Comparison of ENCODE assay signal across 24 mouse cellular contexts in genomic region chr4:123092621-123093020, GRCm38 (mm10). TPM values are rescaled to one million over a fixed set of nuclear protein-coding genes. Genes with fewer than 3 reads are reported as not detected.
DNase-seq lines count a peak whose midpoint lies in the region; ATAC-seq and TF ChIP-seq lines count a peak whose summit lies in the region.
"Had no signal": no experiment of that assay in that cellular context is flagged by ENCODE, and none has a peak within 500 bp of the region (broad histone marks: within the 10 kb centered on the region; RNA-seq: fewer than 3 reads in every experiment).

No protein-coding gene starts in this region.

- no peak overlapping the region for H3K4me3 ChIP-seq in lung, embryonic 15.5 days
- H3K4me3 ChIP-seq in lung, postnatal 0 days (ENCODE audit: low read depth, low read length), result no peak overlapping the region
- H3K4me3 ChIP-seq in embryonic facial prominence, embryonic 15.5 days (replicated peaks), result no peak overlapping the region
- H3K4me3 ChIP-seq in hindbrain, embryonic 12.5 days, result no peak overlapping the region
- H3K4me3 ChIP-seq: forebrain, embryonic 12.5 days; heart, adult 2 months; hindbrain, embryonic 15.5 days; layer of hippocampus, adult 2 months had no signal

- H3K27me3 ChIP-seq in lung, embryonic 15.5 days, result no peaks in the 10 kb centered on the region
- H3K27me3 ChIP-seq in lung, postnatal 0 days (replicated peaks; ENCODE audit: insufficient read depth, low read length), result no peaks in the 10 kb centered on the region
- no peaks in the 10 kb centered on the region for H3K27me3 ChIP-seq in embryonic facial prominence, embryonic 15.5 days
- no peaks in the 10 kb centered on the region for H3K27me3 ChIP-seq in hindbrain, embryonic 12.5 days
- H3K27me3 ChIP-seq: CH12.LX; forebrain, embryonic 12.5 days; hindbrain, embryonic 15.5 days had no signal

- no peak for TF ChIP-seq EP300 in lung, postnatal 0 days (IDR thresholded peaks at IDR 0.05)

- H3K9me3 ChIP-seq in lung, embryonic 15.5 days, result no peaks in the 10 kb centered on the region
- no peaks in the 10 kb centered on the region for H3K9me3 ChIP-seq in lung, postnatal 0 days (ENCODE audit: low read length)
- no peaks in the 10 kb centered on the region for H3K9me3 ChIP-seq in embryonic facial prominence, embryonic 15.5 days (replicated peaks)
- H3K9me3 ChIP-seq in hindbrain, embryonic 12.5 days (replicated peaks), result no peaks in the 10 kb centered on the region
- H3K9me3 ChIP-seq: forebrain, embryonic 12.5 days; hindbrain, embryonic 15.5 days had no signal

- 59% methylated on average over 5 of the region's 5 CpGs for WGBS in lung, embryonic 15.5 days
- 71% methylated on average over 5 of the region's 5 CpGs for WGBS in lung, postnatal 0 days
- WGBS in embryonic facial prominence, embryonic 15.5 days, result 63% methylated on average over 5 of the region's 5 CpGs
- WGBS in hindbrain, embryonic 12.5 days, result 68% methylated on average over 5 of the region's 5 CpGs

- TF ChIP-seq CTCF in lung, postnatal 0 days (IDR thresholded peaks at IDR 0.05), result no peak

- peak overlapping the region; percentile 73; the same call in 1 of the 2 replicates for H3K27ac ChIP-seq in lung, embryonic 15.5 days
- H3K27ac ChIP-seq in lung, postnatal 0 days (ENCODE audit: low read length), result no peak overlapping the region
- 0 out of 2 replicates have a peak overlapping the region, but pooled peaks have one; percentile 39 for H3K27ac ChIP-seq in embryonic facial prominence, embryonic 15.5 days (replicated peaks)
- no peak overlapping the region for H3K27ac ChIP-seq in hindbrain, embryonic 12.5 days
- H3K27ac ChIP-seq: forebrain, embryonic 12.5 days; heart, adult 2 months; hindbrain, embryonic 15.5 days; layer of hippocampus, adult 2 months; liver, embryonic 14.5 days had no signal

- DNase-seq in heart, adult 11 months, result peak; percentile 71
- DNase-seq in heart, adult 18-20 months, result no peak
- no peak for DNase-seq in lung, postnatal 0 days (ENCODE audit: low spot score)
- peak; percentile 5 for DNase-seq in yolk sac, embryonic 10.5 days (ENCODE audit: low spot score)
- DNase-seq in gastrocnemius, postnatal 4 days (ENCODE audit: low spot score in 2 of 2), result no peak
- DNase-seq: adrenal gland, postnatal 10 days; cerebellum, adult 9-11 months; heart, adult 2 months; heart, postnatal 36 days; kidney, adult 18-20 months; lung, postnatal 4 days; right cerebral cortex, postnatal 25 days; thymus, postnatal 25 days had no signal

- H3K9ac ChIP-seq in lung, embryonic 15.5 days, result no peak overlapping the region
- H3K9ac ChIP-seq in lung, postnatal 0 days (replicated peaks; ENCODE audit: low read depth), result no peak overlapping the region
- no peak overlapping the region for H3K9ac ChIP-seq in embryonic facial prominence, embryonic 15.5 days
- no peak overlapping the region for H3K9ac ChIP-seq in hindbrain, embryonic 12.5 days
- H3K9ac ChIP-seq: forebrain, embryonic 12.5 days; hindbrain, embryonic 15.5 days; liver, embryonic 14.5 days had no signal

- no peaks in the 10 kb centered on the region for H3K4me1 ChIP-seq in lung, embryonic 15.5 days
- no peaks in the 10 kb centered on the region for H3K4me1 ChIP-seq in lung, postnatal 0 days (ENCODE audit: insufficient read depth, low read depth, low read length)
- H3K4me1 ChIP-seq in embryonic facial prominence, embryonic 15.5 days, result 0 out of 2 replicates have a peak, but pooled peaks cover 7% of the 10 kb centered on the region
- no peaks in the 10 kb centered on the region for H3K4me1 ChIP-seq in hindbrain, embryonic 12.5 days
- H3K4me1 ChIP-seq: forebrain, embryonic 12.5 days; hindbrain, embryonic 15.5 days had no signal

- H3K4me2 ChIP-seq in lung, embryonic 15.5 days, result no peak overlapping the region
- H3K4me2 ChIP-seq in lung, postnatal 0 days (replicated peaks; ENCODE audit: low read depth, low read length), result no peak overlapping the region
- no peak overlapping the region for H3K4me2 ChIP-seq in embryonic facial prominence, embryonic 15.5 days (replicated peaks)
- no peak overlapping the region for H3K4me2 ChIP-seq in hindbrain, embryonic 12.5 days (replicated peaks)
- H3K4me2 ChIP-seq: forebrain, embryonic 12.5 days had no signal

- H3K36me3 ChIP-seq in lung, embryonic 15.5 days, result no peaks in the 10 kb centered on the region
- no peaks in the 10 kb centered on the region for H3K36me3 ChIP-seq in lung, postnatal 0 days (ENCODE audit: insufficient read depth, low read length)
- no peaks in the 10 kb centered on the region for H3K36me3 ChIP-seq in embryonic facial prominence, embryonic 15.5 days
- H3K36me3 ChIP-seq in hindbrain, embryonic 12.5 days, result no peaks in the 10 kb centered on the region
- H3K36me3 ChIP-seq: forebrain, embryonic 12.5 days; hindbrain, embryonic 15.5 days had no signal

- ATAC-seq in lung, embryonic 15.5 days (ENCODE audit: borderline replicate concordance, extremely low read depth, low FRiP score, low TSS enrichment), result no peak
- no peak for ATAC-seq in lung, postnatal 0 days
- 0 out of 2 replicates have a peak, but pooled peaks have one; percentile 19 for ATAC-seq in embryonic facial prominence, embryonic 15.5 days (ENCODE audit: insufficient number of reproducible peaks, low FRiP score, low TSS enrichment, low read depth)
- ATAC-seq in hindbrain, embryonic 12.5 days (ENCODE audit: low FRiP score), result no peak

RNA-seq across cellular contexts. Expression of gene Bmp8b, which starts 12.3 kb away (rescaled TPM):
- total RNA-seq in heart, adult 18-20 months (2021), result not detected
- polyA plus RNA-seq in lung, embryonic 15.5 days (2015; fragmentation: Nextera tagmentation; extraction: Ambion mirVana), result 1.3 and 1.6 TPM in 2 replicates
- 0.57 and 0.84 TPM in 2 replicates for polyA plus RNA-seq in lung, postnatal 0 days (2015; fragmentation: Nextera tagmentation; extraction: Ambion mirVana)
- polyA plus RNA-seq in embryonic facial prominence, embryonic 15.5 days (2015; fragmentation: Nextera tagmentation; extraction: Ambion mirVana), result 1.2 and 1.7 TPM in 2 replicates
- not detected for total RNA-seq in gastrocnemius, postnatal 4 days (2021)
- polyA plus RNA-seq in hindbrain, embryonic 12.5 days (2016; fragmentation: Nextera tagmentation; extraction: Ambion mirVana), result 0.33 and 0.44 TPM in 2 replicates
- total RNA-seq: adrenal gland, postnatal 10 days; CH12.LX; gastrocnemius, adult 8-10 months; heart, adult 2 months; heart, postnatal 36 days had no signal
- polyA plus RNA-seq: heart, adult 2 months had no signal

RNA-seq across cellular contexts. Expression of gene Oxct2b, which starts 23.4 kb away (rescaled TPM):
- not detected for total RNA-seq in heart, adult 18-20 months (2021)
- not detected in 2 replicates for polyA plus RNA-seq in lung, embryonic 15.5 days (2015; fragmentation: Nextera tagmentation; extraction: Ambion mirVana)
- not detected in 2 replicates for polyA plus RNA-seq in lung, postnatal 0 days (2015; fragmentation: Nextera tagmentation; extraction: Ambion mirVana)
- 0.13 and 0.24 TPM in 2 replicates for polyA plus RNA-seq in embryonic facial prominence, embryonic 15.5 days (2015; fragmentation: Nextera tagmentation; extraction: Ambion mirVana)
- under 1 TPM in 1 of 2 experiments, not detected in 1; 0.15 TPM for total RNA-seq in gastrocnemius, postnatal 4 days (2021)
- 0.48 TPM in 1 of 2 replicates, not detected in the other for polyA plus RNA-seq in hindbrain, embryonic 12.5 days (2016; fragmentation: Nextera tagmentation; extraction: Ambion mirVana)
- total RNA-seq: adrenal gland, postnatal 10 days; CH12.LX; gastrocnemius, adult 8-10 months; heart, adult 2 months; heart, postnatal 36 days; layer of hippocampus, adult 2 months; left cerebral cortex, adult 18-20 months had no signal
- polyA plus RNA-seq: heart, embryonic 14.5 days; liver, embryonic 14.5 days had no signal

RNA-seq across cellular contexts. Expression of gene Ppie, which starts 47.1 kb away (rescaled TPM):
- total RNA-seq in heart, adult 18-20 months (2021), result 10 to 100 TPM; 21.1 to 26.5 TPM
- polyA plus RNA-seq in lung, embryonic 15.5 days (2015; fragmentation: Nextera tagmentation; extraction: Ambion mirVana), result 107 and 109 TPM in 2 replicates
- polyA plus RNA-seq in lung, postnatal 0 days (2015; fragmentation: Nextera tagmentation; extraction: Ambion mirVana), result 41.2 and 43.8 TPM in 2 replicates
- polyA plus RNA-seq in embryonic facial prominence, embryonic 15.5 days (2015; fragmentation: Nextera tagmentation; extraction: Ambion mirVana), result 92.8 and 93.7 TPM in 2 replicates
- total RNA-seq in gastrocnemius, postnatal 4 days (2021), result 10 to 100 TPM; 32.8 to 34.6 TPM
- polyA plus RNA-seq in hindbrain, embryonic 12.5 days (2016; fragmentation: Nextera tagmentation; extraction: Ambion mirVana), result 80.3 and 83.2 TPM in 2 replicates

Comparison
In these comparisons a context has a peak if more than half of its experiments do, and no peak if none do; other contexts are left out.
1. DNase-seq: peak in heart, adult 11 months (single experiment) and yolk sac, embryonic 10.5 days (single experiment); none in heart, adult 18-20 months (0 of 2), lung, postnatal 0 days (single experiment) and gastrocnemius, postnatal 4 days (0 of 2).
2. H3K27ac ChIP-seq: peak in lung, embryonic 15.5 days (single experiment) and embryonic facial prominence, embryonic 15.5 days (single experiment); none in lung, postnatal 0 days (single experiment) and hindbrain, embryonic 12.5 days (single experiment).